Mouse (Mus musculus) ES-E14 (cell line): ENCODE data around the gene Scd3. TPM values are rescaled to one million over a fixed set of nuclear protein-coding genes. Genes with fewer than 3 reads are reported as not detected.
"Not testable (repeated sequence)": the region's sequence is repeated elsewhere in the genome, so short reads cannot be mapped to it uniquely, and the experiment has no call there.

ENCODE experiments used
- DNase-seq: peaks from one replicate; pipeline ENCODE4 v3.0.0-alpha.2; 2013; ENCODE audit warnings: low read depth, low spot score
- H3K27ac ChIP-seq: 2 replicates; pipeline ENCODE4 v1.5.1; 2012; ENCODE audit warnings: low read depth, mild to moderate bottlenecking, low read length, moderate library complexity, mixed read lengths; ENCODE audit not compliant: poor library complexity, insufficient read depth, severe bottlenecking
- H3K36me3 ChIP-seq: 2 replicates; pipeline ENCODE4 v1.6.1; 2012; ENCODE audit warnings: mild to moderate bottlenecking, low read length, moderate library complexity, mixed read lengths; ENCODE audit not compliant: control insufficient read depth, poor library complexity, insufficient read depth, severe bottlenecking
- H3K4me1 ChIP-seq, 2 experiments: fragments of 150-350 bp in 1 of 2; sonication (generic) in 1 of 2; 2 replicates each; pipeline ENCODE4 v1.6.1; 2012; ENCODE audit warnings: low read length in 2 of 2, mild to moderate bottlenecking in 1 of 2, mixed read lengths in 1 of 2; ENCODE audit not compliant: control insufficient read depth in 2 of 2, insufficient read depth in 2 of 2, poor library complexity in 1 of 2
- H3K4me3 ChIP-seq, 2 experiments: fragments of 150-350 bp in 1 of 2; sonication (generic) in 1 of 2; 2 replicates each; pipeline ENCODE4 v1.5.1; 2012; ENCODE audit warnings: low read length in 2 of 2, low read depth in 1 of 2, mild to moderate bottlenecking in 1 of 2, mixed read lengths in 1 of 2; ENCODE audit not compliant: insufficient read depth in 1 of 2, poor library complexity in 1 of 2, severe bottlenecking in 1 of 2
- H3K9ac ChIP-seq: 2 replicates; pipeline ENCODE4 v1.6.1; 2012; ENCODE audit warnings: low read depth, mild to moderate bottlenecking, low read length, mixed read lengths; ENCODE audit not compliant: poor library complexity, insufficient read depth, severe bottlenecking
- H3K9me3 ChIP-seq: fragments of 150-350 bp; sonication (generic); 2 replicates; pipeline ENCODE4 v1.6.1; 2012; ENCODE audit warnings: low read depth, mild to moderate bottlenecking, low read length; ENCODE audit not compliant: control insufficient read depth, insufficient read depth
- CHD2 ChIP-seq: IDR thresholded peaks from 2 replicates; pipeline ENCODE4 v1.6.1; 2014; ENCODE audit warnings: mild to moderate bottlenecking, low read depth, low read length, inconsistent platforms
- HCFC1 ChIP-seq: IDR thresholded peaks from 2 replicates; pipeline ENCODE4 v1.6.1; 2012; ENCODE audit warnings: low read length, inconsistent platforms, borderline replicate concordance; ENCODE audit not compliant: insufficient read depth
- MAFK ChIP-seq: IDR thresholded peaks from 2 replicates; pipeline ENCODE4 v1.6.1; 2014; ENCODE audit warnings: mild to moderate bottlenecking, low read depth, low read length, inconsistent platforms; ENCODE audit not compliant: insufficient read depth
- ZC3H11A ChIP-seq: IDR thresholded peaks from 2 replicates; pipeline ENCODE4 v1.6.1; 2012; ENCODE audit warnings: low read depth, mild to moderate bottlenecking, inconsistent platforms, low read length, borderline replicate concordance
- ZNF384 ChIP-seq: IDR thresholded peaks from 2 replicates; pipeline ENCODE4 v1.6.1; 2012; ENCODE audit warnings: low read depth, low read length, inconsistent platforms
- in situ Hi-C, 2 experiments: fragments of 600-800 bp; cut with MboI; formaldehyde crosslinking; loops; one replicate each; pipeline ENCODE4 v1.15.1; 2025; ENCODE audit warnings: low sequenced_read_pairs in 2 of 2, inconsistent platforms in 1 of 2; ENCODE audit not compliant: unreplicated experiment in 2 of 2
- total RNA-seq: library from RNA; depleted of rRNA; stranded (reverse); fragments of 300-350 nt; gene quantifications from 2 replicates; pipeline ENCODE4 v1.2.3, GENCODE M21; 2012

Gene Scd3
- total RNA-seq, 1 experiment, result 2.5 TPM

- Histone ChIP-seq H3K27ac (no peak overlapping the region), H3K4me3 (no peak overlapping the region), H3K9me3 (no peaks in the 10 kb centered on the region), H3K36me3 (no peaks in the 10 kb centered on the region), H3K4me1 (peaks cover 9 to 22% of the 10 kb centered on the region in 2 experiments; a peak in 3 of 4 replicates), H3K9ac (no peak overlapping the region)
- no peak for DNase-seq
- no peak for TF ChIP-seq HCFC1
- no peak for TF ChIP-seq ZNF384
- TF ChIP-seq ZC3H11A, result no peak
- no peak for TF ChIP-seq CHD2
- no peak for TF ChIP-seq MAFK
- in situ Hi-C loops, result no loop called here
Observed at GRCm38 (mm10) chr19:44275418-44275817, 72.3 kb downstream of the Scd3 start.

GRCm38 (mm10) chr19:44276861-44277260 lies 73.8 kb downstream of the Scd3 start:
- in situ Hi-C loops, result no loop called here

GRCm38 (mm10) chr19:44277931-44278330 lies 74.9 kb downstream of the Scd3 start:
- TF ChIP-seq MAFK (no peak), ZC3H11A (no peak), CHD2 (no peak), ZNF384 (no peak), HCFC1 (no peak)

More at GRCm38 (mm10) chr19:44276861-44277260, 73.8 kb downstream of the Scd3 start:
- Histone ChIP-seq H3K9ac (no peak overlapping the region), H3K9me3 (no peaks in the 10 kb centered on the region), H3K36me3 (no peaks in the 10 kb centered on the region), H3K4me1 (peaks cover 14 to 25% of the 10 kb centered on the region in 2 experiments; a peak in 3 of 4 replicates), H3K27ac (no peak overlapping the region), H3K4me3 (no peak overlapping the region)
- TF ChIP-seq HCFC1 (no peak), MAFK (no peak), ZC3H11A (no peak), CHD2 (no peak), ZNF384 (no peak)
- no peak for DNase-seq

GRCm38 (mm10) chr19:44280755-44281154 lies 77.7 kb downstream of the Scd3 start:
- in situ Hi-C loops, result no loop called here
- Histone ChIP-seq H3K4me1 (peaks cover 27 to 34% of the 10 kb centered on the region in 2 experiments), H3K36me3 (no peaks in the 10 kb centered on the region), H3K9ac (no peak overlapping the region; the same call in 1 of the 2 replicates), H3K9me3 (no peaks in the 10 kb centered on the region), H3K4me3 (no peak overlapping the region), H3K27ac (peak overlapping the region; percentile 90)
- peak; percentile 75 for DNase-seq
- TF ChIP-seq HCFC1 (no peak), CHD2 (peak; percentile 45; the same call in 1 of the 2 replicates)

More at GRCm38 (mm10) chr19:44277931-44278330, 74.9 kb downstream of the Scd3 start:
- Histone ChIP-seq H3K4me3 (no peak overlapping the region), H3K9me3 (no peaks in the 10 kb centered on the region), H3K4me1 (peaks cover 18 to 30% of the 10 kb centered on the region in 2 experiments; a peak in 3 of 4 replicates), H3K9ac (no peak overlapping the region), H3K27ac (no peak overlapping the region), H3K36me3 (no peaks in the 10 kb centered on the region)
- DNase-seq, result no peak
- in situ Hi-C loops, result no loop called here

- DNase-seq, H3K36me3 ChIP-seq, H3K9me3 ChIP-seq, in situ Hi-C loops: not testable (repeated sequence)
- Histone ChIP-seq H3K27ac (peak overlapping the region; percentile 73), H3K4me3 (peak overlapping the region in 1 of 2 experiments; percentile 45; a peak in 1 of 4 replicates), H3K4me1 (peaks cover 27 to 39% of the 10 kb centered on the region in 2 experiments), H3K9ac (peak overlapping the region; percentile 50; the same call in 1 of the 2 replicates)
Observed at GRCm38 (mm10) chr19:44281825-44282447, 78.9 kb downstream of the Scd3 start.
